Mouse (Mus musculus) megakaryocyte, embryonic 14.5 days (primary cell): ENCODE data around the gene Ecm1.

ENCODE experiments used
- FLI1 ChIP-seq: IDR thresholded peaks from 2 replicates; pipeline ENCODE4 v1.6.1; 2012; ENCODE audit warnings: low read length, inconsistent platforms, mixed read lengths
- GATA1 ChIP-seq: IDR thresholded peaks from 3 replicates; pipeline ENCODE4 v1.6.1; 2012; ENCODE audit warnings: mixed read lengths, low read length, inconsistent platforms, borderline replicate concordance

DNA sequence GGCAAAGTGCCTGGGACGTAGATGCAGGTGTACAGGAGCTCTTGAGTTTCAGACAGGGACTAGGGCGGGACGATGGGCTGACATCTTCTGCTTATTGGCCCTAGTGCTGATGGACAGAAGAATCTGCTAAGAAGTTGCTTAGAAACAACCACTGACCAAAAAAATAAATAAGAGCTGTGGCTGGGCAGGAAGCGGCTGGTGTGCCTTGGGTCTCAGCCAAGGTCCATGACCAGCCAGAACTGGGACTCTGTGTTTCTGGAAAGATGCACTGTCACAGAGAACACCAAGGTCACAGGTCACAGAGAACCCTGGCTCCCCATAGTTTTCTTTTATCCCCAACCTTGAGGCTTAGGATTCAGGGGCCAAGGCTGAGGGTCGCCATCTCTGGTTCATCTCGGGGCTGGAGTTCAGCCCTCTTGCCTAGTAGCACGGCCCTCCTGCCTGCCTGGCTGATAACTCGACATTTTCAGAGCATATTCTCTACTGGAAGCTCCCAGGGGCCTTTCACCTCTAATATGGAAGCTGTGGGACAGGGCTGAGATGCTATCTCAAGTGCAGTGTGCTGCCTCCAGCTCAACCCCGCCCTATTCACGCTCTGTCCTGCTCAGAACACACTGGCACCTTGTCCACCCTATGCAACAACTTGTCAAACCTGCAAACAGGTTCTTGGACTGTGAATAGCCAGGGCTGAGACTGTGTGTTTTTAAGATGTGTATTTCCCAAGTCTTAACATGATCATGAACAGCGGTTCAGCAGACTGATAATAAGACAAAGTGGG, 6.4 kb downstream of the Ecm1 start:
- TF ChIP-seq GATA1 (no peak), FLI1 (no peak)
